Mouse (Mus musculus): ENCODE measurements around the gene Dbr1.

DNA sequence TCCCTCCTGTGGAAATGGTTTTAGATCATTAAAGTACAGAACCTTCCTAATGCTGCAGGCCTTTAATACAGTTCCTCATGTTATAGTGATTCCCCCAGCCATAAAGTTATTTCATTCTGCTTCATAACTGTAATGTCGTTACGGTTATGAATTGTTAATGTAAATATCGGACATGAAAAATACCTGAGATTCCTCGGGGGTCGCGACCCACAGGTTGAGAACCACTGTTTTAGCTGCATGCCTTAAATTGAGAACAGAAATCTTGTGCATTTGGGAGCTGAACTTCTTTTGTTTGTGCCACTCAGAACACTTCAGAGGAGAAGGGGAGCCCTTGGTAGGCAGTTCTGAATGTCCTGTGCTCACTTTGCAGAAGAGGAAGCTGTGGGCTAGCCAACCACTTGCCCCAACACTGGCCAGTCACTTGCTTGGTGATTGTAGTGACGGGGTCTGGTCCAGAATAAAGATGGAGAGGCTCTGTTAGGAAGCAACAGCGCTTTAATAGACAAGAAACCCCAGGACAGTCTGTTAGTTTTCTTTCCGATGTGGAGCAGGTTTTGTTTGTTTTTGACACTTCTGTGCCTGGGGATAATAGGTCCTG lies 55.0 kb downstream of the Dbr1 start:
- TF ChIP-seq CTCF (IDR thresholded peaks at IDR 0.05; ENCODE audit: insufficient read depth, low read depth, low read length) (no peak), POLR2A (IDR thresholded peaks at IDR 0.05; ENCODE audit: insufficient read depth, low read depth, low read length) (no peak)

Data from olfactory bulb, adult 2 months (tissue).